13 mouse cellular contexts compared by ENCODE assay signal in the genomic region with DNA sequence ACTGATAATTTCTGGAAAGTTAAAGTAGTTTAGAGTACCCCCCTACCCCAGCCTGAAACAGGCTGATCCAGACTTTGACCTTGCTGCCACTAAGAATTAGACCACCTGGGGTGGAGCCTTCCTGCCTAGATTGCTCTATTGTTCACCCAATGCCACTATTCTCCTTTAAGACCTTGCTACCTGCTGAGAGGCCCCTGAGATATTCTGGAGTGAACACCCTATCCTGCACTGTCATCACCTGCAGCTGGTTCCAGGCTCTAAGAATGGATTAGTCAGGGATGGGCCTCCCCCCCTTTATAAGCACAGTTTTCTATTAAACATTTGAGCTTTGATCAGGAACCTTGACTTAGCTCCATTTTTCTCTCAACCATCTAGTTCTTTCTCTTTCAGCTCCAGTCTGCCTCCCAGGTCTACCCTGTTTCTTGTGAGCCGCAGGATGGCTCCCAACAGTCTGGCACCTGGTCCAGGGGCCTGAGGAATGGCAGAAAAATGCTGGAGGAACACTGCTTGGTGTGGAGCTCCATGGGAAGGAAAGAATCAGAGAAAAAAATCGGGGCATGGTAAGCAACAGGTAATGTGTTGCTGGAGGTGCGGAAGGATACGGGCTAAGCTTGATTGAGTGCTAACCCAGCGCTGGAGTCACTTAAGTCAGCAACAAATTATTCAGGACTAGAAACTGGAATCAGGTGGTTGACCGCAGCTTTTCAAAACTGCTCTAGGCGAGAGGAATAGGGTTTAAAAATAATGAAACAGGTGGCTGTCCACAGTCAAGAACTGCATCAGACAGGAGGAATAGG.
"Had no signal": no experiment of that assay in that cellular context is flagged by ENCODE, and none has a peak within 500 bp of the region (broad histone marks: within the 10 kb centered on the region; RNA-seq: fewer than 3 reads in every experiment).

No protein-coding gene starts in this region.

- H3K9me3 ChIP-seq: liver, embryonic 13.5 days had no signal

- H3K27me3 ChIP-seq: liver, embryonic 13.5 days had no signal

- H3K4me3 ChIP-seq: liver, embryonic 13.5 days had no signal

- H3K27ac ChIP-seq: kidney, postnatal 0 days; liver, embryonic 13.5 days; stomach, postnatal 0 days had no signal

- H3K4me1 ChIP-seq: liver, embryonic 13.5 days had no signal

- H3K36me3 ChIP-seq: liver, embryonic 13.5 days had no signal

- DNase-seq: kidney, adult 2 months; kidney, postnatal 25 days; left cerebral cortex, postnatal 4 days; liver, embryonic 13.5 days; lung, adult 2 months; lung, postnatal 14 days; lung, postnatal 4 days; thymus, adult 2 months; thymus, postnatal 14 days had no signal

- H3K4me2 ChIP-seq: liver, embryonic 13.5 days had no signal

- ATAC-seq: intestine, postnatal 0 days; midbrain, embryonic 16.5 days had no signal

- H3K9ac ChIP-seq: liver, embryonic 13.5 days had no signal
